8 mouse cellular contexts compared by ENCODE assay signal in the genomic region with DNA sequence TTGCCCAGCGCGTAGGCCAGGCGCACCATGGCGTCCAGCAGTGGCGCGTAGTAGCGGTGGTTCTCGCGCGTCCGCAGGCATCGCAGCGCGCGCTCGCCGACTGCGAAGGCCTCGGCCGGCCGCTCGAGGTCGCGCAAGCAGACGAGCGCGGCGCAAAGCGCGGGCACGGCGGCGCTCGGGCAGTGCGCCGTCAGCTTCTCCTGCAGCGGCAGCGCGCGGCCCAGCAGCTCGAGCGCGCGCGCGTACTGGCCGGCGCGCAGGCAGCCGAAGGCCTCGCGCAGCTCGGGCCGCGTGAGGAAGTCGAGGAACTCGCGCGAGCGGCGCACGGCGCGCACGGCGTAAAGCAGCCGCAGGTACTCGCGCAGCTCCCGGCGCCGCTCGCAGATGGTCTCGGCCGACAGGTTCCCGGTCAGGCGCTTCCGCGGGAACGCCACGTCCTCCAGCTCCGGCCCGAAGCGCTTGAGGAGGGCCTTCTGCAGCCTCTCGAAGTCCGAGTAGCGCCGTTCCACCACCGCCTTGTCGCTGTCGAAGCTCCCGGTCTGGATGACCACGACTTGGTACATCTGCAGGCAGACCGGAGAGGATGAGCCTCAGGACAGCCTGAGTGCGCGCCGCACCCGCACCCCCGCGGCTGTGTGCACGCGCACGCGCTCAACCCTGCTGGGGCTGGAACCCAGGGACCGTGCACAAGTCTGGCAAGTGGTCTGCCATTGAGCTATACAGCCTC. TPM values are rescaled to one million over a fixed set of nuclear protein-coding genes. Genes with fewer than 3 reads are reported as not detected.
DNase-seq lines count a peak whose midpoint lies in the region; ATAC-seq and TF ChIP-seq lines count a peak whose summit lies in the region.

No protein-coding gene starts in this region.

- no peaks in the 10 kb centered on the region for H3K9me3 ChIP-seq in erythroblast, embryonic 14.5 days (ENCODE audit: control insufficient read depth, low read length)
- no peaks in the 10 kb centered on the region for H3K9me3 ChIP-seq in embryonic facial prominence, embryonic 13.5 days
- no peaks in the 10 kb centered on the region for H3K9me3 ChIP-seq in limb, embryonic 12.5 days
- no peaks in the 10 kb centered on the region for H3K9me3 ChIP-seq in midbrain, embryonic 16.5 days (replicated peaks; ENCODE audit: control insufficient read depth, low read length, poor library complexity, severe bottlenecking)
- no peaks in the 10 kb centered on the region for H3K9me3 ChIP-seq in stomach, postnatal 0 days (ENCODE audit: control insufficient read depth, low read length)

- H3K9ac ChIP-seq in embryonic facial prominence, embryonic 13.5 days, result peak overlapping the region; percentile 83
- H3K9ac ChIP-seq in limb, embryonic 12.5 days (replicated peaks), result peak overlapping the region; percentile 63
- H3K9ac ChIP-seq in midbrain, embryonic 16.5 days (ENCODE audit: low read depth, low read length), result peak overlapping the region; percentile 77
- H3K9ac ChIP-seq in stomach, postnatal 0 days (ENCODE audit: low read length), result peak overlapping the region; percentile 71

- peak overlapping the region; percentile 88 for H3K4me2 ChIP-seq in embryonic facial prominence, embryonic 13.5 days
- H3K4me2 ChIP-seq in limb, embryonic 12.5 days, result peak overlapping the region; percentile 90
- H3K4me2 ChIP-seq in midbrain, embryonic 16.5 days (ENCODE audit: low read length), result peak overlapping the region; percentile 93
- H3K4me2 ChIP-seq in stomach, postnatal 0 days (replicated peaks; ENCODE audit: low read depth), result peak overlapping the region; percentile 78

- peak; percentile 26 for DNase-seq in heart, adult 8-10 months (ENCODE audit: low spot score)
- peak; percentile 57 to 65 for DNase-seq in kidney, adult 8-10 months
- DNase-seq in stomach, postnatal 0 days (ENCODE audit: low spot score), result peak; percentile 82

- TF ChIP-seq CTCF in stomach, postnatal 0 days (IDR thresholded peaks at IDR 0.05; ENCODE audit: low read depth), result peak; percentile 36

- peak overlapping the region; percentile 73 for H3K27ac ChIP-seq in embryonic facial prominence, embryonic 13.5 days
- peak overlapping the region; percentile 70 for H3K27ac ChIP-seq in limb, embryonic 12.5 days
- H3K27ac ChIP-seq in midbrain, embryonic 16.5 days (ENCODE audit: low read length), result peak overlapping the region; percentile 90
- peak overlapping the region; percentile 61 for H3K27ac ChIP-seq in stomach, postnatal 0 days (replicated peaks)

- peaks cover 22% of the 10 kb centered on the region for H3K27me3 ChIP-seq in erythroblast, embryonic 14.5 days (ENCODE audit: control insufficient read depth)
- H3K27me3 ChIP-seq in embryonic facial prominence, embryonic 13.5 days, result peaks cover 33% of the 10 kb centered on the region
- H3K27me3 ChIP-seq in limb, embryonic 12.5 days, result peaks cover 45% of the 10 kb centered on the region
- peaks cover 11% of the 10 kb centered on the region for H3K27me3 ChIP-seq in midbrain, embryonic 16.5 days (ENCODE audit: control insufficient read depth, insufficient read depth, low read depth, low read length)
- no peaks in the 10 kb centered on the region for H3K27me3 ChIP-seq in stomach, postnatal 0 days (ENCODE audit: control insufficient read depth, insufficient read depth, low read length)

- no peak for TF ChIP-seq EP300 in stomach, postnatal 0 days (optimal IDR thresholded peaks at IDR 0.05)

- peak overlapping the region; percentile 41 for H3K4me3 ChIP-seq in erythroblast, embryonic 14.5 days (replicated peaks)
- peak overlapping the region; percentile 58 for H3K4me3 ChIP-seq in embryonic facial prominence, embryonic 13.5 days
- H3K4me3 ChIP-seq in limb, embryonic 12.5 days (replicated peaks), result peak overlapping the region; percentile 53
- H3K4me3 ChIP-seq in midbrain, embryonic 16.5 days (ENCODE audit: low read depth, low read length), result peak overlapping the region; percentile 57
- H3K4me3 ChIP-seq in stomach, postnatal 0 days (ENCODE audit: low read depth, low read length), result peak overlapping the region; percentile 42

- no peak for ATAC-seq in erythroblast, adult 5-6 weeks (replicated peaks; ENCODE audit: low FRiP score, poor library complexity, severe bottlenecking)
- ATAC-seq in embryonic facial prominence, embryonic 13.5 days (ENCODE audit: insufficient number of reproducible peaks, insufficient read depth, low FRiP score, low TSS enrichment, low read depth), result peak; percentile 71
- ATAC-seq in limb, embryonic 12.5 days (ENCODE audit: insufficient number of reproducible peaks, insufficient read depth, low FRiP score, low TSS enrichment, low read depth), result peak; percentile 70
- peak; percentile 86 for ATAC-seq in midbrain, embryonic 16.5 days
- peak; percentile 90 for ATAC-seq in stomach, postnatal 0 days (ENCODE audit: low FRiP score, low TSS enrichment)

- H3K36me3 ChIP-seq in erythroblast, embryonic 14.5 days (ENCODE audit: control insufficient read depth), result no peaks in the 10 kb centered on the region
- no peaks in the 10 kb centered on the region for H3K36me3 ChIP-seq in embryonic facial prominence, embryonic 13.5 days
- H3K36me3 ChIP-seq in limb, embryonic 12.5 days, result no peaks in the 10 kb centered on the region
- no peaks in the 10 kb centered on the region for H3K36me3 ChIP-seq in midbrain, embryonic 16.5 days (ENCODE audit: control insufficient read depth, insufficient read depth, low read length)
- no peaks in the 10 kb centered on the region for H3K36me3 ChIP-seq in stomach, postnatal 0 days (ENCODE audit: control insufficient read depth, insufficient read depth, low read length)

- WGBS in embryonic facial prominence, embryonic 13.5 days, result under 1% methylated on average over 89 of the region's 105 CpGs
- under 1% methylated on average over 105 of the region's 105 CpGs for whole genome bisulfite sequencing in limb, embryonic 12.5 days
- WGBS in midbrain, embryonic 16.5 days, result under 1% methylated on average over 99 of the region's 105 CpGs
- WGBS in stomach, postnatal 0 days, result under 1% methylated on average over 103 of the region's 105 CpGs

- H3K4me1 ChIP-seq in erythroblast, embryonic 14.5 days (ENCODE audit: control insufficient read depth), result peaks cover 7% of the 10 kb centered on the region
- H3K4me1 ChIP-seq in embryonic facial prominence, embryonic 13.5 days, result peaks cover 15% of the 10 kb centered on the region
- peaks cover 16% of the 10 kb centered on the region for H3K4me1 ChIP-seq in limb, embryonic 12.5 days (replicated peaks)
- peaks cover 10% of the 10 kb centered on the region for H3K4me1 ChIP-seq in midbrain, embryonic 16.5 days (ENCODE audit: control insufficient read depth, insufficient read depth, low read length)
- 0 out of 2 replicates have a peak, but pooled peaks cover 3% of the 10 kb centered on the region for H3K4me1 ChIP-seq in stomach, postnatal 0 days (replicated peaks; ENCODE audit: control insufficient read depth, insufficient read depth)

RNA-seq across cellular contexts. Expression of gene Snx20, which starts 8.5 kb away (rescaled TPM):
- polyA plus RNA-seq in erythroblast, embryonic 14.5 days (2012), result 0.09 and 0.15 TPM in 2 replicates
- 12.3 and 14.2 TPM in 2 replicates for total RNA-seq in erythroblast, adult 5-6 weeks (2015; ENCODE audit: low replicate concordance)
- 5.8 and 7.8 TPM in 2 replicates for total RNA-seq in erythroblast, adult 5-6 weeks (2017; ENCODE audit: low replicate concordance)
- 1.5 and 1.8 TPM in 2 replicates for polyA plus RNA-seq in embryonic facial prominence, embryonic 13.5 days (2015; fragmentation: Nextera tagmentation; extraction: Ambion mirVana)
- total RNA-seq in heart, adult 8-10 months (2022), result 1 to 10 TPM in 1 of 4 experiments, under 1 TPM in 3; 0.63 to 1.6 (median 0.77) TPM
- 0.97 and 1.7 TPM in 2 replicates for polyA plus RNA-seq in limb, embryonic 12.5 days (2016; fragmentation: Nextera tagmentation; extraction: Ambion mirVana)
- 1.3 and 1.5 TPM in 2 replicates for polyA plus RNA-seq in midbrain, embryonic 16.5 days (2015; fragmentation: Nextera tagmentation; extraction: Ambion mirVana)
- 2.0 and 2.1 TPM in 2 replicates for polyA plus RNA-seq in stomach, postnatal 0 days (2015; fragmentation: Nextera tagmentation; extraction: Ambion mirVana)

RNA-seq across cellular contexts. Expression of gene Nod2, which starts 19.7 kb away (rescaled TPM):
- not detected in 2 replicates for polyA plus RNA-seq in erythroblast, embryonic 14.5 days (2012)
- total RNA-seq in erythroblast, adult 5-6 weeks (2015; ENCODE audit: low replicate concordance), result 0.96 TPM in 1 of 2 replicates, not detected in the other
- 0.28 and 0.34 TPM in 2 replicates for total RNA-seq in erythroblast, adult 5-6 weeks (2017; ENCODE audit: low replicate concordance)
- polyA plus RNA-seq in embryonic facial prominence, embryonic 13.5 days (2015; fragmentation: Nextera tagmentation; extraction: Ambion mirVana), result 0.30 and 0.31 TPM in 2 replicates
- 1 to 10 TPM in 1 of 4 experiments, under 1 TPM in 3; 0.56 to 1.3 (median 0.68) TPM for total RNA-seq in heart, adult 8-10 months (2022)
- polyA plus RNA-seq in limb, embryonic 12.5 days (2016; fragmentation: Nextera tagmentation; extraction: Ambion mirVana), result 0.18 and 0.33 TPM in 2 replicates
- polyA plus RNA-seq in midbrain, embryonic 16.5 days (2015; fragmentation: Nextera tagmentation; extraction: Ambion mirVana), result 0.12 and 0.19 TPM in 2 replicates
- polyA plus RNA-seq in stomach, postnatal 0 days (2015; fragmentation: Nextera tagmentation; extraction: Ambion mirVana), result 0.12 and 0.15 TPM in 2 replicates

Comparison
In these comparisons a context has a peak if more than half of its experiments do, and no peak if none do; other contexts are left out.
1. DNase-seq: peak in every context shown above with its lines; median percentile 82 in stomach, postnatal 0 days; 61 in kidney, adult 8-10 months; 26 in heart, adult 8-10 months.